Mouse (Mus musculus): ENCODE measurements around the gene Bcdin3d. TPM values are rescaled to one million over a fixed set of nuclear protein-coding genes. Genes with fewer than 3 reads are reported as not detected.
A peak's percentile ranks its signal among the peaks of the same experiment; 100 is the strongest.
"Not testable (repeated sequence)": the region's sequence is repeated elsewhere in the genome, so short reads cannot be mapped to it uniquely, and the experiment has no call there.

Gene Bcdin3d
- polyA plus RNA-seq, 1 experiment from 2014 or later: 24.6 TPM

GRCm38 (mm10) chr15:99454585-99455279 is 19.8 kb downstream of the Bcdin3d start:
- ATAC-seq (ENCODE audit: low FRiP score, low TSS enrichment): no peak
- no peaks in the 10 kb centered on the region for H3K27me3 ChIP-seq (ENCODE audit: control insufficient read depth, insufficient read depth, low read length)
- DNase-seq: no peak
- 78% methylated on average over 7 of the region's 7 CpGs for WGBS
- no peak overlapping the region for H3K4me2 ChIP-seq (ENCODE audit: low read length)
- peaks cover 35% of the 10 kb centered on the region for H3K4me1 ChIP-seq (ENCODE audit: control insufficient read depth, insufficient read depth, low read length)
- H3K4me3 ChIP-seq (replicated peaks; ENCODE audit: low read depth, low read length): no peak overlapping the region
- H3K27ac ChIP-seq (replicated peaks; ENCODE audit: low read depth, low read length): no peak overlapping the region
- H3K36me3 ChIP-seq (ENCODE audit: control insufficient read depth, insufficient read depth, low read length): peaks cover 2% of the 10 kb centered on the region; the same call in 1 of the 2 replicates
- no peaks in the 10 kb centered on the region for H3K9me3 ChIP-seq (ENCODE audit: control insufficient read depth, low read length)
- no peak overlapping the region for H3K9ac ChIP-seq (replicated peaks; ENCODE audit: low read length)

- Histone ChIP-seq H3K9me3 (ENCODE audit: control insufficient read depth, low read length) (no peaks in the 10 kb centered on the region), H3K27ac (replicated peaks; ENCODE audit: low read depth, low read length) (no peak overlapping the region), H3K4me1 (ENCODE audit: control insufficient read depth, insufficient read depth, low read length) (peaks cover 32% of the 10 kb centered on the region), H3K27me3 (ENCODE audit: control insufficient read depth, insufficient read depth, low read length) (no peaks in the 10 kb centered on the region), H3K4me2 (ENCODE audit: low read length) (no peak overlapping the region), H3K4me3 (replicated peaks; ENCODE audit: low read depth, low read length) (no peak overlapping the region), H3K36me3 (ENCODE audit: control insufficient read depth, insufficient read depth, low read length) (peaks cover 5% of the 10 kb centered on the region), H3K9ac (replicated peaks; ENCODE audit: low read length) (no peak overlapping the region; the same call in 1 of the 2 replicates)
- DNase-seq (no peak), ATAC-seq (ENCODE audit: low FRiP score, low TSS enrichment) (no peak)
- WGBS: 73% methylated on average over 11 of the region's 11 CpGs
Measured at GRCm38 (mm10) chr15:99453153-99453900, 21.2 kb downstream of the Bcdin3d start.

GRCm38 (mm10) chr15:99449751-99450280 is 24.7 kb downstream of the Bcdin3d start:
- Histone ChIP-seq H3K9me3 (ENCODE audit: control insufficient read depth, low read length) (no peaks in the 10 kb centered on the region), H3K4me2 (ENCODE audit: low read length) (no peak overlapping the region), H3K36me3 (ENCODE audit: control insufficient read depth, insufficient read depth, low read length) (peaks cover 5% of the 10 kb centered on the region), H3K9ac (replicated peaks; ENCODE audit: low read length) (no peak overlapping the region), H3K27me3 (ENCODE audit: control insufficient read depth, insufficient read depth, low read length) (no peaks in the 10 kb centered on the region), H3K27ac (replicated peaks; ENCODE audit: low read depth, low read length) (no peak overlapping the region; the same call in 1 of the 2 replicates), H3K4me1 (ENCODE audit: control insufficient read depth, insufficient read depth, low read length) (peaks cover 17% of the 10 kb centered on the region; the same call in 1 of the 2 replicates), H3K4me3 (replicated peaks; ENCODE audit: low read depth, low read length) (no peak overlapping the region)
- 94% methylated on average over 8 of the region's 8 CpGs for WGBS
- no peak for DNase-seq
- no peak for ATAC-seq (ENCODE audit: low FRiP score, low TSS enrichment)

- no peak overlapping the region; the same call in 1 of the 2 replicates for H3K27ac ChIP-seq (replicated peaks; ENCODE audit: low read depth, low read length)
- no peak for DNase-seq
- H3K4me1 ChIP-seq (ENCODE audit: control insufficient read depth, insufficient read depth, low read length): peaks cover 16% of the 10 kb centered on the region; the same call in 1 of the 2 replicates
Measured at GRCm38 (mm10) chr15:99449131-99449750, 25.3 kb downstream of the Bcdin3d start.

GRCm38 (mm10) chr15:99446136-99446535 is 28.4 kb downstream of the Bcdin3d start:
- not testable (repeated sequence) for H3K9me3 ChIP-seq (ENCODE audit: control insufficient read depth, low read length); ATAC-seq (ENCODE audit: low FRiP score, low TSS enrichment); H3K4me2 ChIP-seq (ENCODE audit: low read length); DNase-seq; H3K4me1 ChIP-seq (ENCODE audit: control insufficient read depth, insufficient read depth, low read length); H3K27me3 ChIP-seq (ENCODE audit: control insufficient read depth, insufficient read depth, low read length); H3K27ac ChIP-seq (replicated peaks; ENCODE audit: low read depth, low read length); H3K36me3 ChIP-seq (ENCODE audit: control insufficient read depth, insufficient read depth, low read length); H3K4me3 ChIP-seq (replicated peaks; ENCODE audit: low read depth, low read length); H3K9ac ChIP-seq (replicated peaks; ENCODE audit: low read length)
- WGBS: 91% methylated on average over 10 of the region's 10 CpGs

More at GRCm38 (mm10) chr15:99449131-99449750, 25.3 kb downstream of the Bcdin3d start:
- Histone ChIP-seq H3K9ac (replicated peaks; ENCODE audit: low read length) (no peak overlapping the region), H3K4me2 (ENCODE audit: low read length) (no peak overlapping the region), H3K4me3 (replicated peaks; ENCODE audit: low read depth, low read length) (no peak overlapping the region), H3K9me3 (ENCODE audit: control insufficient read depth, low read length) (no peaks in the 10 kb centered on the region), H3K36me3 (ENCODE audit: control insufficient read depth, insufficient read depth, low read length) (peaks cover 5% of the 10 kb centered on the region), H3K27me3 (ENCODE audit: control insufficient read depth, insufficient read depth, low read length) (no peaks in the 10 kb centered on the region)
- 83% methylated on average over 9 of the region's 9 CpGs for WGBS
- ATAC-seq (ENCODE audit: low FRiP score, low TSS enrichment): no peak

GRCm38 (mm10) chr15:99445567-99445966 is 29.0 kb downstream of the Bcdin3d start:
- no peak for DNase-seq
- Histone ChIP-seq H3K4me2 (ENCODE audit: low read length) (peak overlapping the region; percentile 19; the same call in 1 of the 2 replicates), H3K36me3 (ENCODE audit: control insufficient read depth, insufficient read depth, low read length) (peaks cover 2% of the 10 kb centered on the region; the same call in 1 of the 2 replicates), H3K4me1 (ENCODE audit: control insufficient read depth, insufficient read depth, low read length) (peaks cover 11% of the 10 kb centered on the region), H3K9ac (replicated peaks; ENCODE audit: low read length) (no peak overlapping the region), H3K27ac (replicated peaks; ENCODE audit: low read depth, low read length) (peak overlapping the region; percentile 49), H3K27me3 (ENCODE audit: control insufficient read depth, insufficient read depth, low read length) (no peaks in the 10 kb centered on the region), H3K4me3 (replicated peaks; ENCODE audit: low read depth, low read length) (no peak overlapping the region), H3K9me3 (ENCODE audit: control insufficient read depth, low read length) (no peaks in the 10 kb centered on the region)
- no peak for ATAC-seq (ENCODE audit: low FRiP score, low TSS enrichment)
- WGBS: 45% methylated on average over 6 of the region's 6 CpGs

GRCm38 (mm10) chr15:99442358-99442757 is 32.2 kb downstream of the Bcdin3d start:
- Histone ChIP-seq H3K27ac (replicated peaks; ENCODE audit: low read depth, low read length) (no peak overlapping the region), H3K4me1 (ENCODE audit: control insufficient read depth, insufficient read depth, low read length) (peaks cover 15% of the 10 kb centered on the region), H3K9ac (replicated peaks; ENCODE audit: low read length) (no peak overlapping the region), H3K27me3 (ENCODE audit: control insufficient read depth, insufficient read depth, low read length) (no peaks in the 10 kb centered on the region), H3K36me3 (ENCODE audit: control insufficient read depth, insufficient read depth, low read length) (0 out of 2 replicates have a peak, but pooled peaks cover 8% of the 10 kb centered on the region), H3K9me3 (ENCODE audit: control insufficient read depth, low read length) (no peaks in the 10 kb centered on the region), H3K4me2 (ENCODE audit: low read length) (no peak overlapping the region), H3K4me3 (replicated peaks; ENCODE audit: low read depth, low read length) (no peak overlapping the region)
- ATAC-seq (ENCODE audit: low FRiP score, low TSS enrichment) (no peak), DNase-seq (no peak)
- WGBS: 87% methylated on average over 7 of the region's 7 CpGs

GRCm38 (mm10) chr15:99440816-99441457 is 33.6 kb downstream of the Bcdin3d start:
- ATAC-seq (ENCODE audit: low FRiP score, low TSS enrichment) (no peak), DNase-seq (no peak)
- H3K36me3 ChIP-seq (ENCODE audit: control insufficient read depth, insufficient read depth, low read length): 0 out of 2 replicates have a peak, but pooled peaks cover 11% of the 10 kb centered on the region
- no peak overlapping the region; the same call in 1 of the 2 replicates for H3K9ac ChIP-seq (replicated peaks; ENCODE audit: low read length)
- H3K27ac ChIP-seq (replicated peaks; ENCODE audit: low read depth, low read length): peak overlapping the region; percentile 63
- H3K27me3 ChIP-seq (ENCODE audit: control insufficient read depth, insufficient read depth, low read length): no peaks in the 10 kb centered on the region
- H3K4me2 ChIP-seq (ENCODE audit: low read length): no peak overlapping the region
- no peak overlapping the region for H3K4me3 ChIP-seq (replicated peaks; ENCODE audit: low read depth, low read length)
- 60% methylated on average over 8 of the region's 8 CpGs for WGBS
- peaks cover 15% of the 10 kb centered on the region for H3K4me1 ChIP-seq (ENCODE audit: control insufficient read depth, insufficient read depth, low read length)
- no peaks in the 10 kb centered on the region for H3K9me3 ChIP-seq (ENCODE audit: control insufficient read depth, low read length)

All from midbrain, embryonic 14.5 days (tissue).